Mouse (Mus musculus) stomach, postnatal 0 days (tissue): ENCODE measurements around the gene Epb41l1.

Source experiments
- CTCF ChIP-seq: IDR thresholded peaks from 2 replicates; pipeline ENCODE4 v1.5.1; 2016; ENCODE audit warnings: antibody characterized with exemption, low read depth, mild to moderate bottlenecking, moderate library complexity
- EP300 ChIP-seq: optimal IDR thresholded peaks from 2 replicates; pipeline ENCODE3; 2016; ENCODE audit warnings: antibody characterized with exemption

DNA sequence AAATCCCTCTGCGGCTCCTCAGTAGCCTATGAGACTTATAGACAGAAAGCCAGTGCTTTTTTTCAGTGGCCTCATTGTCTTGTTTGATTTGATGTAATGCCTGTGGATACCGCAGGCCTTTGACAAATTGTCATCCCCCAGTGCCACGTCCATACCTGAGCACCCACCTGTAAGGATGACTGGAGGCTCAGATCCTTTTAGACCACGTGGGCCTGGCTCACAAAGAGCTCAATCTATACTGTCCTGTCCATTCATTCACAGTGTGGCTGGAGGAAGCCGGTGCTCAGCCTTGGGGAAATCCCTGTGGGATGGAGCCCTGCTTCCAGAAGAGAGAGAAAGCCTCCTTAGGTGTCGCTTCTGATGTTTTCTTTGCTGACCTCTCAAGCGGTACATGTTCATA lies 62.5 kb downstream of the Epb41l1 start:
- TF ChIP-seq EP300 (no peak), CTCF (no peak)
